Mouse (Mus musculus) neural tube, embryonic 10.5 days (tissue): ENCODE data around the gene Gm45062.

Experiments
- DNase-seq: peaks from one replicate; pipeline ENCODE4 v3.0.0-alpha.2; 2017; ENCODE audit warnings: low spot score; ENCODE audit errors: extremely low spot score

The Gm45062 gene

GRCm38 (mm10) chr6:8474316-8474715, 215.1 kb downstream of the Gm45062 start:
- DNase-seq: no peak

- DNase-seq: no peak
Observed at GRCm38 (mm10) chr6:8474820-8475219, 215.6 kb downstream of the Gm45062 start.

- no peak for DNase-seq
Observed at GRCm38 (mm10) chr6:8479176-8479575, 219.9 kb downstream of the Gm45062 start.

- no peak for DNase-seq
Observed at GRCm38 (mm10) chr6:8484437-8485275, 225.4 kb downstream of the Gm45062 start.

GRCm38 (mm10) chr6:8485414-8486175, 226.3 kb downstream of the Gm45062 start:
- DNase-seq: no peak

- DNase-seq: no peak
Observed at GRCm38 (mm10) chr6:8486391-8487043, 227.3 kb downstream of the Gm45062 start.

GRCm38 (mm10) chr6:8487044-8487853, 228.0 kb downstream of the Gm45062 start:
- no peak for DNase-seq

GRCm38 (mm10) chr6:8488249-8488648, 229.0 kb downstream of the Gm45062 start:
- DNase-seq: no peak

- no peak for DNase-seq
Observed at GRCm38 (mm10) chr6:8489266-8489665, 230.0 kb downstream of the Gm45062 start.

GRCm38 (mm10) chr6:8489938-8490585, 230.8 kb downstream of the Gm45062 start:
- DNase-seq: no peak

GRCm38 (mm10) chr6:8492248-8492647, 233.0 kb downstream of the Gm45062 start:
- no peak for DNase-seq

GRCm38 (mm10) chr6:8495109-8495826, 236.0 kb downstream of the Gm45062 start:
- no peak for DNase-seq

GRCm38 (mm10) chr6:8495827-8496222, 236.6 kb downstream of the Gm45062 start:
- no peak for DNase-seq

GRCm38 (mm10) chr6:8497234-8497867, 238.1 kb downstream of the Gm45062 start:
- no peak for DNase-seq

GRCm38 (mm10) chr6:8497868-8498257, 238.6 kb downstream of the Gm45062 start:
- no peak for DNase-seq

- no peak for DNase-seq
Observed at GRCm38 (mm10) chr6:8498961-8499360, 239.7 kb downstream of the Gm45062 start.

- DNase-seq: no peak
Observed at GRCm38 (mm10) chr6:8503953-8504352, 244.7 kb downstream of the Gm45062 start.

- DNase-seq: no peak
Observed at GRCm38 (mm10) chr6:8504521-8505228, 245.4 kb downstream of the Gm45062 start.

- no peak for DNase-seq
Observed at GRCm38 (mm10) chr6:8506631-8507030, 247.4 kb downstream of the Gm45062 start.
